Mouse (Mus musculus) lung, postnatal 0 days (tissue): ENCODE measurements at regions not wholly inside any gene's neighbourhood (a gene's known extent, or its start where the extent isn't known, plus 50 kb on each side); places are given as distances from the start of the nearest gene placed in this dataset.
"Not testable (repeated sequence)": the region's sequence is repeated elsewhere in the genome, so short reads cannot be mapped to it uniquely, and the experiment has no call there.

Experiments
- CTCF ChIP-seq: IDR thresholded peaks from 2 replicates; pipeline ENCODE4 v1.5.1; 2016; ENCODE audit warnings: antibody characterized with exemption, mild to moderate bottlenecking
- EP300 ChIP-seq: IDR thresholded peaks from 2 replicates; pipeline ENCODE4 v1.6.1; 2016; ENCODE audit warnings: antibody characterized with exemption, mild to moderate bottlenecking, control low read depth

GRCm38 (mm10) chr4:3342165-3342564 lies 157.0 kb upstream of the Vmn1r3 start:
- not testable (repeated sequence) for TF ChIP-seq CTCF, EP300
